Mouse (Mus musculus) testis, adult 2 months (tissue): Measurements from ENCODE around the gene Ccdc155.

ENCODE experiments used
- CTCF ChIP-seq: fragments of 200-500 bp; IDR thresholded peaks from 2 replicates; pipeline ENCODE4 v1.5.1; 2012; ENCODE audit warnings: low read depth, mild to moderate bottlenecking, inconsistent platforms, low read length, moderate library complexity; ENCODE audit not compliant: control insufficient read depth, insufficient read depth, insufficient replicate concordance
- POLR2A ChIP-seq: fragments of 200-500 bp; IDR thresholded peaks from 2 replicates; pipeline ENCODE4 v1.6.1; 2012; ENCODE audit warnings: low read depth, mild to moderate bottlenecking, inconsistent platforms, low read length, moderate library complexity; ENCODE audit not compliant: control insufficient read depth

GRCm38 (mm10) chr7:45151303-45151702 is 53.4 kb downstream of the Ccdc155 start:
- TF ChIP-seq POLR2A (no peak), CTCF (no peak)
